Mouse (Mus musculus) cerebellum, postnatal 10 days (tissue): ENCODE measurements at regions not wholly inside any gene's neighbourhood (a gene's known extent, or its start where the extent isn't known, plus 50 kb on each side); places are given as distances from the start of the nearest gene placed in this dataset.

Experiments
- DNase-seq, 2 experiments: peaks; one replicate each; pipeline ENCODE4 v3.0.0; 2021; ENCODE audit warnings: mixed read lengths in 2 of 2

DNA sequence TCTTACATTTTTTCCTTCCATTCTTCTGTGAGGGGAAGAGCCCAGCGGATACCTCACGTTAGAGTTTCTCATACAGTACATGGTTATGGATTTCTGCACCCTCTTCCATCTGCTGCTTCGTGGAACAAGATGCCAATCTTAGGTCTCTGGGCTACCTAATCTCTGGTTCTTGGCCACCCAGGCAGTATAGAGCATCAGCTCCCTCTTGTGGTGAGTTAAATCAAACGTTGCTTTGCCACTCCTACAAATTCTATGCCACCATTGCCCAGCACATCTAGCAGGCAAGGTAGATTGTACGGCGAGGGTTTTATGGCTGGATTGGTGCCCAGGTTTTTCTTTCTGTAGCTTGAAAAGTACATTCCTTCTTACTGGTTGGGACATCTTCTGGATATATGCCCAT lies 889.7 kb upstream of the Slc10a2 start:
- peak; percentile 60 to 64 for DNase-seq

DNA sequence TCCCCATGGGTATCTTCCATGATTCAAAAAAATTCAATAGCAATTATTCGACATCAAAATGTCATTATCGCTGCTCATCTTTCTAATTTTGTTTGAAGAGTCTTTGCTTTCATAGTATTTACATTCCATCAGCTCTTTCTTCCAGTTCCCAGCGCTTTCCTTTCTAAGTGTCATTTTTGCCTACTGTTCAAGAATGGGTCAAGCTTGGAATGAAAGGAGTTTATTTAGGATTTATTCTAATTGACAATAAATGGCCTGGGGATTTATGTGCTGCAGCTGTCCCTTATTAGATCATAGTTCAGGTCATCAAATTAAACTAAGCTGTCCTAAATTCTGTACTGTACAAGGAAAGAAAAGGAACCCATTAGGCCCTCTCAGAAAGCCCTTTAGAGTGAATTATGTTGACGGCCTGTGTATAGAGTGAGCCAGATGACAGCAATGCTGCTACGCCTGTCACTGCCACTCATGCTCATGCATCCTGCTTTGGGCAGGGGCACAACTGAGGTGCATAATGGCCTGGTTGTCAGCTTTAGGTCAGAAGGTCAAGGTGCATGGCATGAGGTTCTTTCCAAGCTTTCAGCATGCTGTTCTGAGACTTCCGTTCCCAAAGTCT lies 860.4 kb upstream of the Slc10a2 start:
- no peak for DNase-seq

DNA sequence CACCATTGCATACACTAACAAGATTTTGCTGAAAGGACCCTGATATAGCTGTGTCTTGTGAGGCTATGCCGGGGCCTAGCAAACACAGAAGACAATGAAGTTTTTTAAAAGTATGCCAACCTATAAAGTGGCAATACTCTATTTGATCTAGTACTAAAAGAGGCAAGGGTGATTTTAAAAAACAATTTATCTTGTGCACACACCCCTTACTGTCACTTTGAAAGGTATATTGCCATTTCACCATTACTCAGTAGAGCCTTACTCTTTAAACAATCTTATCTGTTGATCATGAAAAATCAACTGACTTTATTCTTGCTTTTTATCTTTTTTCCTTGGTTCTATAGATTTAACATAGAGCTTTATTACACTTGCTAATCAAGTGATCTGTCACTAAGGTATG lies 859.1 kb upstream of the Slc10a2 start:
- no peak for DNase-seq

DNA sequence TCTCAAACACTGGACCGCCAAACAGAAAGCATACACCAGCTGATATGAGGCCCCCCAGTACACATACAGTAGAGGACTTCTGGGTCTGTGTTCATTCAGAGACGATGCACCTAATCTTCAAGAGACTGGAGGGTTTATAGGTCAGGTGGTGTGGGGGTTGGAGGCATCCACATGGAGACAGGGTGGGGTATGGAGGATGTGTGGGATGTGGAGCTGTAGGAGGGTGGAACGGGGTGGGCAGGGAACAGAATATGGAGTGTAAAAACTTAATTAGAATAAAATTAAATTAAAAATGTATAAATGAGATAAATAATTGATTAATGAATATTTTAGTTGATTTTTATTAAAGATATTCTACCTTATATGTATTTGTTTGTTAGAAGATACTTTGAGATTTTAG lies 832.9 kb upstream of the Slc10a2 start:
- no peak for DNase-seq

DNA sequence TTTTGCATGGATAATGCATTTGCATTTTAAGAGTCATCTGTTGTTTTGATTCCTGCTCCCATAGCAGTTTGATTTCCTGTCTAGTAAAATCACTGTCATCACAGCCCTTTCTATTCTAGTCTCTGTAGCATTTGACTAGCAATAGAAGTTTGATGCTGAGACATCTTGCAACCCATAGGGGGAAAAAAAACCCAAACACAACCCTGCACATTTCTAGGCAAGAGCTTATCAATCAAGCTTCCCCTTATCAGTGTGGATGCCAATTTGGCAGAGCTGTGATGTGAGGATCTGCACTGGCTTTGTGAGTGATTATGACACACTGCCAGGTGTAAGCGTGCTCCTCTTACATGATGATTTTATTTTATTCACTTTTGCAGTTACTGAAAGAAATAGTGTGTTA lies 813.0 kb upstream of the Slc10a2 start:
- peak; percentile 75 to 81 for DNase-seq
